Mouse (Mus musculus): ENCODE measurements at regions not wholly inside any gene's neighbourhood (a gene's known extent, or its start where the extent isn't known, plus 50 kb on each side); places are given as distances from the start of the nearest gene placed in this dataset.

DNA sequence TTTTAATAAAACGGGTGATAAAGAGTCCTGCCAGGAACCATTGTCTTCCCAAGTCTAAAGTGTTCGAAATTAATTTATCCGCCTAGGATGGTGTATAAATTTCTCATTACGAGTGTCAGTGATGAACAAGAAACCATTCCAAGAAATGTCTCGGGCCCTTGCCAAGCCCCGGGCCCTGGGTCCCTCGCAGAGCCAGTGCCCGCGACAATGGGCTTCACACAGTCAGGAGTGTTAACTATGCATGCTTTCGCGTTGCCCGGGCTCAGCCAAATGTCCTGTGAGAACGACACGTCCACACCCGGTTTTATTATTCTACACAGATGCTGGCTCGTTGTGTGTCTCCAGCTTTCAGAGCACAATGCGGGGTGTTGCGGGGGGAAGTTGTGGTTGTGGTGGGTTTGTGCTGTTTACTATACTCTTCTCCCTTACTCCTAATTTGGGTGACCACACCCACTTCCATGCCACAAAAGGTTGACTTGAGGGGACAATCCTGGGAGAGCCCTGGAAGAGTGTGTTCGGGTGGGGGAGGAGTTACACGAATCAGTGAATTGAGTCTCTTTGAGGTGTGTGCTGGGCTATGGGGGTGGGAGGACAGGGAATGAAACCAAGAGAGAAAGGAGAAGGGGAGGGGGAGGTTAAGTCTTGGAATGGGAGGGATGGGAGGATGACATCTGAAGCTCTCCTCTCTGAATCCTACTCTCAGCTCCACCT is 166.5 kb downstream of the Inhbb start:
- no peak for DNase-seq

DNA sequence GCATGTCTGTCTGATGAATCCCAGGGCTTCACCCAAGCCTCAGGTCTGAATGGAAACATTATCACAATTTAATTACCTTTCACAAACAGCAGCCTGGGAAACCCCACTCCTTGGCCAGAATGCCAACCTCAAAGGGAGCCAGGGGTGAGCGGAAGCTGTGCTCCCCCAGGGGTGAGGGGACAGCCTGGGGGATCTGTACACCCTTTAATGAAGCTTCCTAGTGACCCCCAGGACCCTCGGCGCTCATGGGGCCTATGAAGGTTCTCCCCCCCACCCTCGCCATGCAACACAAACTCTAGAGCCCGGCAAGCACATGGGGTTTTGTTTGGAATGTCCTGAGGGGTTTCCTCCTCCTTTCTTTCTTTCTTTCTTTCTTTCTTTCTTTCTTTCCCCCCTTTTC is 167.1 kb downstream of the Inhbb start:
- DNase-seq = no peak

DNA sequence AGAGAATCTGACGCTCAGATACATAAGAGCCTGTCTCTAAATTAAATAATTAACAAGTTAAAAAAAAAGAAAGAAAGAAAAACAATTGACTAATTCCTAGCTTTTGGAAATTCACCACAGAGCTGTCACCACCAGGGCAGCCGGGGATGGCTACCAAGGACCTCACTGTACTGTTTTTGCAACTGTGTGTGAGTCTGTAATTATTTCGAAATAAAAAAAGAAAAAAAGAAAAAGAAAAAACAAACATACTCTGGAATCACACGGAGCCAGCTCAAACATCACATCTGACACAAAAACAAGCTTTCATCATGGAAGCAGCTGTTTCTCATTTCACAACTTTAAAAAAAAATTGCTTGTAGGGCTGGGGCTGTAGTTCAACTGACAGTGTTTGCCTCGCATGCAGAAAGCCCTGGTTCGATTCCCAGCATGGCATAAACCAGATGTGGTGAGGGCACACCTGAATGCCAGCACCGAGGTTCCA is 168.6 kb downstream of the Inhbb start:
- DNase-seq = peak; percentile 47

DNA sequence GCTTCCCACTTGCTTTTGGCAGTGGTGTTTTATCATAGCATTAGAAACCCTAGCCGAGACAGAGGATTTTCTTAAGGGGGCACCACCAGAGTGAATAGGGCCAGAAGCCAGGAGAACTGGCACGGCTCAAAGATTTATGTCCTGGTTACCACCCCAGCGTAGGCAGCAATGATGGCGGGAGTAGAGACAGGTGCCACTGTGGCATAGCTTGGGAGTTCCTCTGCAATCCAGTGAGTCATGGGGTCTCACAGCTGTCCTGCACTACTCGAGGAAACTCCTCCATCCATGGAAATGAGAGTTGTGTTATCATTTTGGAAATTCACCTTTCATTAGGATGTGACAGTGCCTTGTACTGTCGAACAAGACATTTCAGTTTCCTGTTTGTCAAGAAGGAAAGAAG is 169.6 kb downstream of the Inhbb start:
- no peak for DNase-seq

DNA sequence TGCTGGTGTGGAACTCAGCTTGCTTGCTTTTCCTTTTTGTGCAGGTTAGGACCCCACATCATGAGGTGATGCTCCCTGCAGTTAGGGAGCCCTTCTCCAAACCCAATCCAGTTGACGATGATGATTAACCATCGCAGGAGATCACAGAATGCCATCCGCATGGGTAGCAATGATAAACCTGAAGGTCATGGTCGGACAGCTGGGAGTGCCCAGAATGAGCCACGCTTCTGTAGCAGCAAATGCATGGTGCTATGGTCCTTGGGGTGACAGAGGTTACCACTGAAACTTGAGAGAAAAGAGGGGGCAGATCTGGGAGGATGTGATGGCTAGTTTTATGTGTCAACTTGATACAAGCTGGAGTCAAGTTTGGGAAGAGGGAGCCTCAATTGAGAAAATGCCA is 170.3 kb downstream of the Inhbb start:
- no peak for DNase-seq

DNA sequence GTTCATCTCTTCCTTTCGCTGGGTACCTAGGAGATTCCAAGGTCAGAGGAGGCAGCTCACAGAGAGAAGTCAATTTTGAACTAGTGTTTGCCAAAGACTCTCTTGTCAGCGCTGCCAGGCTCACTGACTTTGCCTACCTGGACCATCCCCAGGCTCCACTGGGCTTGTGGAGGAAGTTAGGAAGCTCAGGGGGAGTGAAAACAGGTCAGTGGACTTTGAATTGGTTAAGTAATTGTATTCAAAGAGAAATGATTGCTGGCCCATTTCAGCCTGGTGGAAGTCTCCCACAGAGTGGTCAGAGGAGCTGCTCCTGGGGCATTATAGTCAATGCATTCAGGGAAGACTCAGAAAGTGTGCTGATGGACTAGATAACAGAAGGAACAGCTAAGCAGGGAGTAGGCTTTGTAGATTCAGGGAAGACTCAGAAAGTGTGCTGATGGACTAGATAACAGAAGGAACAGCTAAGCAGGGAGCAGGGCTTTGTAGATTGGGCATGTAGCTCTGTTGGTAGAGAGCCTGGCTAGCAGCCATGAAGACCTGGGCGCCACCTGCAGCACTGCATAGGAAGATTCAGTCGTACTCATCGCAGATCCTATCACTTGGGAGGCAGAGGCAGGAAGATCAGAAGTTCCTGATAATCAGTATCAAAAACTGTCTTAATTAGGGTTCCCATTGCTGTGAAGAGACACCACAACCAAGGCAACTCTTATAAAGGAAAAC is 173.1 kb downstream of the Inhbb start:
- DNase-seq = no peak

DNA sequence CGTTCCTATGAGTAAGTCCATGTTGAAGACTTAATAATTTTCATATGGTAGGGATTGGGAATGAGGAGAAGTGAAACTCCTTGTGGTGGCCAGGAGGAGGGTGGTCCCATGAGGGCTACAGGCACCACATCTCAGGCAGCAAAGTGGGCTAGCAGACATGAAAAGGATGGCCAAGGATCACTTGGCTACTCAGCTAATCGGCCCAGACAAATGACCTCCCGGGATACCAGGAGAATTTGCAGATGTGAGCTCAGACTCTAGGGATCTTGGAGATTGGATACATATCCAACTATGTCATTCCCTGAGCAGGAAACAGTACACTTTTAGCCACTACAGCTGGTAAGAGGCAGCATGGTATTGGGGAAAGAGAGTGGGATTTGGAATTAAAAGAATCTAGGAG is 174.9 kb downstream of the Inhbb start:
- DNase-seq = no peak

DNA sequence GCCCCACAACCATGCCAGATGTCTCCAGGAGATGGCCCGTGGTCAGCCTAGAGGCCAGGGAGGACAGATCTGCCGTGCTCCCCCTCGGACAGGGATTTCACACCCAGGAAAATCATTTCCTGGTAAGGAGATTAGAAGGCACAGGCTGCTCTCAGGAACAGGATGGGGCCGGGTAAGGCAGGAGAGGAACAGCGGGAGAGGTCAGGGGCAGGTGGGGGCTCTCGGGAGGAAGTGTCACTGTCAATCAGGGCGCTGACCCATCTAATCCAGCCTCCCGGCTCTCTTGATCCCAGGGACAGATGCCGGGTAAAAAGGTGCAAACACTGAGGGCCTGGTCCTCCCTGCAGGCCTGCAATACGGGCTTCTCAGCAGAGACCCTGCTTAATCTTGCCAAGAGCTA is 183.6 kb downstream of the Inhbb start:
- no peak for DNase-seq

DNA sequence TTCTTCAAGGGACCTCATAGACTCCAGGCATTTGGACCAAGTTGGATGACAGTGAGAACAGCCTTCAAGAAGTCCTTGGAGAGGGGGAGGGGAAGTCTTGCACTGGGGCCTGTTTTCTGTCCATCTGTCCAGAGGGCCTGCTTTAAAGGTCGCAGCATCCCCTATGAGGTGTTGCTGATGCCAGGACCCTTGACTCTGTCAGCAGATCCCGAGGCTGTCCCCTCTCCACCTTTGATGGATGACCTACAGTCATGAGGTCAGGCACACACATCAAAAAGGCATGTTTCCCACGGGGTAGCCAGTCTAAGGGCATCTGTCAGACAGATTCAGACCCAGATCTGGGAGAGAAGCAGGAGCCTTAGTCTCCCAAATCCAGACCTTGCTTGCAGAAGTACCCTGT is 183.4 kb upstream of the Gli2 start:
- DNase-seq = no peak

DNA sequence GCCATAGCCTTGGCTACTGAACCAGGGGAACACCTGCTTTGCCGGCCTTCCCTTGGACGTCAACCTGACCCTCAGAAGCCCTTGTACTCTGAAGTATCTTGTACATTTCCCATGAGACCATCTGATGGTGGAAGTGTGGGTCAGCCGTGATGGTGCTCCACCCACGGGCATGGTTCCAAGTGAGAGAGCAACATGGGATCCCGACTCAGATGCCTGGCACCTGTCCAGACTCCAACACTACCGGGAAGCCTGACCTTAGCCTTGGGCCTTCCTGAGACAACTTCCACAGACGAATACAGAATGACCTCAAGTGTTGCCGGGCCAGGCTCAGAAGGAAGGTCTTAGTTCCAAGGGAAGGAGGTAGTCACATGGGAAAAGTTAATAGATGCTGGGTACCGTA is 181.0 kb upstream of the Gli2 start:
- DNase-seq = peak; percentile 58

DNA sequence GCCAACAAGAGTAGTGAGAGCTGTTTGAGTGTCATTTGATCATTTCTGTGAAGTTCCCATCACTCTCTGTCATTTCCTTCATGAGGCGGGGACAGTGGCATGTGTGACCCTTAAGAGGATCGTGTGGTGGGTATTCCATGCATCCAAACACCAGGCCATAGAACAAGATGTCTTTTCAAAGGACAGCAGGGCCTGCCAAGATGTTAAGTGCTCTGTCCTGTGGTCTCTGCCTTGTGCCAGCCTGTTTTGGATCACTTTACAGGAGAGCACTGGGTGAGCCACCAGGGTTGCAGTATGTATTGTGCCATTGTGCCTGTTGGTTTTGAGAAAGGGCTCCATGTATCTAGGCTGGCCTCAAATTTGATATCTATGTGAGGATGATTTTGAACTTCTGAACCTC is 173.6 kb upstream of the Gli2 start:
- DNase-seq = no peak

DNA sequence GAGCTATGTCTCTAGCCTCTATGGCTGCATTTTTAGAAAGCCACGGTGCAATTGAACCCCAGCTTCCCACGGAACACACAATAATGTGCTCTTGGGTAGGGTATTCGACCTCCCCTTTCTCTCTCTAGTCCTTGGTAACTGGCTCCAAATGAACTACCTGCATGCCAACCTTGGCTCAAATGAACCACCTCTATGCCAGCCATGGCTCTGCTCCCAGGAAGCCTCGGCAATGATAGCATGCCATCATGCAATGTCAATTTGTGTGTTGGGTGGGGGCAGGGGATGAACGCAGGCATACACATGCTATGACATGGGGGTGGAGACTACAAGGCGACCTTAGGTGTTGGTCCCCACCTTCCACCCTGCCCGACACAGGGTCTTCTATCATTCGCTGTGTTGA is 170.5 kb upstream of the Gli2 start:
- no peak for DNase-seq

DNA sequence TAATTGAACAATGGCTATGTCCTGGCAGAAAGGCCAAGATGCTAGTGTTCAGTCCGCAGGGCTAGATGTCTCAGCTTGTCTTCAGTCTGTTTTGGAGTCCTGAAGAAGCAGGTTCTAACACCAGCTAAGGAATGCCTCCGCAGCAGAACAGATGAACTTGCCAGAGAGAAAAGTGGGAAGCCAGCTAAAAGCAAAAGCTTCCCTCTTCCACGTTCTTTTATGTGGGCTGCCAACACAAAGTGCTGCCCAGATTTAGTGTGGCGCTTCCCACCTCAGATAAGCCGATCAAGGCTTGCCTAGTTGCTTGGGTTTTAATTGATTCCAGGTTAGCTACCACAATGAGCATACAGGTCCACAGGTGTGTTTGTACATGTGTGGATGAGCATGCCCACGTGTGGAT is 168.5 kb upstream of the Gli2 start:
- no peak for DNase-seq

DNA sequence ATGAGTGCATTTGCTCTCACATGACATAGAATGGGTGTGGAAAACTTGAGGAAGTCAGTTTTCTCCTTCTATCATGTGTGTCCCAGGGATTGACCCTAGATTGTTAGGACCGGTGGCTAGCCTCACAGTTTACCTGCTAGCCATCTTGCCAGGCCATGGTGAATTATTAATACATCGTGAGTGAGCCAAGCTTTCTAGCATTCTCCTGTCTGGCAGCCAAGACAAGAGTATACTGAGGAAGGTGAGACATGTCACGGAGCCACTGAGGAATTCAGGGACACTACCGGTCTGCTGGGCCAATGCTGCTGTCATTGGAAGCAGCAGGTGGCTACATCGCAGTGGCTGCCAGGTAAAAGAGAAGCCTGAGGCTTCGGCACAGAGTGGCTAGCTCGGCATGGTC is 167.6 kb upstream of the Gli2 start:
- DNase-seq = no peak

DNA sequence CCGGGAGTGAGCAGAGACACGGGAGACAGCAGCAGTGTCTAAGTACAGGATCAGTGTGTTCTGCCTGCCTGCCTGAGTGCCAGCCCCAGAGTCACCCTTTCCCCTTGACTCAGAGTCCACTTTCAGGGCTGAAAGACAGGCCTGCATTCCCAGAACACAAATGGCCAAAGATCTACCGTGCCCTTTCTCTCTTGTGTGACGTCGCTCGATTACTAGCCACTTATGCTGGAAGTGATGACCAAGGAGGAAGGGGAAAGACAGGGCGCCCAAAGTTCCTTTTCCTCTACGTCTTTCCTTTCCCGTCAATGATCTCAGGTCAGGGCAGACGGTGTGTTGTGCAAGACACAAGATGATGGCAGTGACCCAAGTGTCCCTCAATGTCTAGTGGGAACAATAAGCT is 166.4 kb upstream of the Gli2 start:
- peak; percentile 47 for DNase-seq

DNA sequence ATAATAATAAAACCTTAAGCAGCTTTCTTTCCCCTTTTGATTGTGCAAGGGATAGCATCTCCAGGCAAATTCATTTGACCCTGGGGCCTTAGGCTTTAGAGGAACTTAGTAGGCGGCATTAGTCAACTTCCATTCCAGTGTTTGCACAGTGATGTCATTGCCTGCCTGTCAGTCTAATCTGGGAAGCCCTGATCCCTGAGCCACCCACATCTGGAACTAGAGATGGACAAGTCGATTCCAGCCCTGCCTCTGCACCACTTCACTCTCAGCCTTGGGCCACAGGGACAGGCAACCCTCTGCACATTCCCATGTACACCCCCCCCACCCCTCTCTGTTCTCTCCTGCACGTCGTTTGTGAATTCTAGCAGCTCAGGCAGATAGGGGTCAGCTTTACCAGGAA is 164.0 kb upstream of the Gli2 start:
- DNase-seq = no peak

DNA sequence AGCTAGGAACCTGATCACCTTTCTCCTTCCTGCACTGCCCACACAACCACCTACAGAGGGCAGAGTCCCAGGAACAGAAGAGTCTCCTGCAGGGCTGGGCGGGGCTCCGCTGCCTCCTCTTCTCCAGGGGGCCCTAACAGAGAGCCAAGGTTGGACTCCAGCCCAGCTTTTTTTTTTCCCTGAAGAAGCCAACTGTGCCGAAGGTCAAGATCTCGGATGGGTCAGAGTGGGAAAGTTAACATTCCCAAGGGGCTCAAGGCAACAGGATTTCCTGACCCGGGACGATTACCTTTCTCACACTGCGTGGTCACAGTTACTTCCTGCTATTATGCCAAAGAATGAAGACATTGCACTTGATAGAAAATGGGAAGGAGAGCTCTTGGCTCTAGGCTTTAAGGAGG is 156.2 kb upstream of the Gli2 start:
- peak; percentile 68 for DNase-seq

DNA sequence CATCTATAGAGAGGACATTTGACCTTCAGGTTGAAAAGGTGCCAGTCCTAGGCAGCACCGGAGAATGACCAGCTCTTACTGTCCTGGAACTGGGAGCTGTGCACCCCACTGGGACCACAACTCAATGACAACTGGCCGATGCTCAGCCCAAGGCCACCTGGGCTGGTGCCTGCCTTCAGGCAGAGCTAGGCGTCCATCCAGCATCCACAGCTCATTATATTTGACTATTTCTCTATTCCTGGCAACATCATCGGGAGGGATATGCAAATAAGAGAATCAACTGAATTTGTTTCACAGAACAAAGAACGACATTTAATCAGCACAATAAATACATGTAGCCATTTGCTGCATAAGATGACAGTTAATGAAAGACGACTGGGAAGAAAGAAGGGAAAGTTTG is 149.0 kb upstream of the Gli2 start:
- no peak for DNase-seq

DNA sequence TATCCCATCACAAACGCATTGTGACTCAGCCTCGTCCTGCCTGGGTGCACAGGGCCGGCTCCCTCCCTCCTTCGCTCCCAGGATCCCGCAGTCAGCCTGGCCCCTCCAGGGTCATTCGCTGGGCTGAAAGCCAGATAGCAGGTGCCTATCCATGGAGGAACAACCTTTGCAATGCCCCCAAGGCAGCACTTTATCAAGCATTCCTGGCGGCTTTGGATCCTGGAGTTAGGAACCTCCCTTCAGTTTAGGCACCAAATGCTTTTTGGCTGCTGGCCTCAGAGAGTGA is 143.9 kb upstream of the Gli2 start:
- no peak for DNase-seq

DNA sequence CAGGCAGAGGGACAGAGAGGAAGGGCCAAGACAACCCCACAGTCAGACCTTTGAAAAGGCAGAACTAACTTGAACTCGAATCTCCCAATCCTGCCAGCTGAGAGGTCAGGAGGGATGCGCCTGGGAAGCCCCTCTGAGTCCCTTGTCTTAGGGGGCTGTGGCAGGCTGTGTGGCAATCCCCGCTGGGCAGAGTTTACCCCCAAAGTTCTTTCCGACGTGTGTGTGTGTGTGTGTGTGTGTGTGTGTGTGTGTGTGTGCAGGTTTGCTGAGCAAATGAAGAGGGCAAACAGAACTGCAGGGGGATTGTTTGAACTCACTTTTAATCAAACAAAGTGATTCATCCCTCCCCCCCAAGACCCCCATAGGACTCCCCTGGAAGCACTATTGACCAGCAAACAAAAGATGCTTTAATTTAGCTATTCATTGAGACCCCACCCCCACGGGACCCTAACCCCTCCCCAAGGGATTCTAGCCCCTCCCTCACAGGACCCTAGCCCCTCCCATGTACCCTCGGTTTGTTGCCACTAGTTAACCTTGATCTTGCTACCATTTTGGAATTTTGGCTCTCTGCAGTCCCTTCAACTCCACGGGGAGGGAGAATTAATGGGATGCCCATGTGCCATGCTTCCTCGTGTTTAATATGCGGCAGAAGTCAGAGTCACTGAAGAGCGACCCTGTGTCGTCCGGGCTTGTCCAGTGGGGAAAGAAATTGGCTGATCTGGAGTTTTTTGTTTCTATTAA is 143.4 kb upstream of the Gli2 start:
- no peak for DNase-seq

DNA sequence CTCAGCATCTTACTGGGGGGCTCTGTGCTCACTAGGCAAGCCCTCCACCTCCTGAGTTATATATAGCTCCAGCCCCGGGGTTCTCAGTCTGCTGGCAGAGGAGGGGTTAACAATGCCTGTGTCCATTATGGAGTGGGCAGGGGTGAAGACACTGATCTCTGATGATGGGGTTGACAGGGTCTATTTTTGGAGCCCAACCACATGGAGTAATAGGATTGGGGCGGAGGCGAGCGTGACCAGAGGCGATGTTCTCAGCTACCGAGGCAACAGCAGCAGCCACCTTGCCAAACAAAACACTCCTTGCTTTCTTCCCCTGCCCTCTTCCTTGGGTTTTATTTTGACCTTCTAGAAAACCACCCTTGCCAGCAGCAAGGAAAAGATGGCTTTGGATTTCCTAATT is 141.1 kb upstream of the Gli2 start:
- DNase-seq = no peak

DNA sequence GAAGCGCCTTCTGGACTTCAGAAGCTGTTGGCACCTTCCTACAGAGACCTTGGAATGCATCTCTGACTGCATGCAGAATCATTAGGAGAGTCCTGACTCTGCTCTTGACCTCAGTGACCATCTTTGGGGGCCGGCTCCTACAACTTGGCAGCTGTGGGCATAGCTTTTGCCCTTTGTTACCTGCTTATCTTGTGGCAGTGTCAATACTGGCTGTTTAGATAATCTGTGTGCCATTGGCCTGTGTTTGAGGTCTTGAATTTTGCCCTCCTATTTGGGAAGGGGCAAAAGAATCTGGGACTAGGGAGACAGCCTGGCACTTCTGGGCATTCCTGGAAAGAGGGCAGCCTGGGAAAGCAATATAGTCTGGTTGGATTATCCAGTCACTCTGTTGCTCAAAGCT is 137.8 kb upstream of the Gli2 start:
- DNase-seq = no peak

DNA sequence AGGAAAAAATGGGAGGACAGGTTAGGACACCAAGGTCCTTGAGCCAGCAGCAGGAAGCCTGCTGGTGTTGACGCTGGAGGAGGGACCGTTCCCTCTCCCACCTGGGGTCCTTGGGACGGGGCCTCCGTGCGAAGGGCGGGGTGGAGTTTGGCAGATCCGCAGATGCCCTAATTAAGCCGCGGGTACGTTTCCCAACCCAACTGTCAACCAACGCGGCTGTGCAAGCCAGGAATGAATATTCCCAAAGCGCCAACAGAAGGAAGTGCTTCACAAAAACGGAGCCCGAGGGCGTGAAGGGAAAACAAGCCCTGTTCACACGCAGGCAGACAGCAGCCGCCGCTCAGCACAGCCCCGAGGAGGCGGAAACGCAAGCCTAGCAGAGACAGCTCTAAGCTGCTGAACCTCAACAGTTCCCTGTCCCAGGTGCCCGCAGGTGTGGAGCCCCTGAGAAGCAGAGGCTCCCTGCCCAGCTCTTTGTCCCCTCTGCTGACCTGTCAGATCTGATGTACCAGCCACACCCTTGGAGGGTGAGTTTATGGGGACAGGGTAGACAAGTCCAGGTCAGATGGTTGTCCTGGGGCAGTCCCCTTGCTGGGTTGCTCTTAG is 136.1 kb upstream of the Gli2 start:
- no peak for DNase-seq

DNA sequence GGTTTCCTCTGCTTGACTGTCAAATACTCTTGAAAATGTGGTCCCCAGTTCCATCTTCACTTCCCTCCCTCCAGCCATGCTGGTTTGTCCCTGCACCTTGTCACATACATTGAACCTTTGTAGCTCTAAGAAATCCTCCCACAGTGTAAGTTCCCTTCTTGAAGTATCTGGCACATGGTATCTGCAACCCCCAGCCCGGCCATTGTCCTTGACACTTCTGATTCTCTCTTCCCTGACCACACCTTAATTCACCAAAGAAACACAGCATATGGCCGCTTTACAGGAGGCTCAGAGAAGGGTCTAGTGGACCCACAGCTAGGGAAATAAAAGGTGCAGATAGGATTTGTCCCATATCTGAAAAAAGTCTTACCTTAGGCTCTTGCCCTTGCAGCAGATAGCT is 133.9 kb upstream of the Gli2 start:
- no peak for DNase-seq

Data from lung, postnatal 10 days (tissue).